Mouse (Mus musculus) NIH3T3 (cell line): ENCODE measurements around the gene Gjb6.
A peak's percentile ranks its signal among the peaks of the same experiment; 100 is the strongest.

Experiments
- DNase-seq: peaks from one replicate; pipeline ENCODE4 v3.0.0-alpha.2; 2012; ENCODE audit warnings: low read depth

The Gjb6 gene

GRCm38 (mm10) chr14:57084180-57084668, 49.2 kb downstream of the Gjb6 start:
- peak; percentile 30 for DNase-seq

GRCm38 (mm10) chr14:57082863-57083262, 50.5 kb downstream of the Gjb6 start:
- DNase-seq, result no peak

GRCm38 (mm10) chr14:57075537-57075936, 57.9 kb downstream of the Gjb6 start:
- no peak for DNase-seq
